Mouse (Mus musculus) brain, embryonic 14.5 days (tissue): ENCODE results near the gene Erich4.

Experiments used
- CTCF ChIP-seq: fragments of 200-500 bp; IDR thresholded peaks from 2 replicates; pipeline ENCODE4 v1.5.1; 2012; ENCODE audit warnings: inconsistent platforms, mild to moderate bottlenecking, moderate library complexity, borderline replicate concordance; ENCODE audit not compliant: insufficient read depth, insufficient read length; ENCODE audit errors: extremely low read depth
- POLR2A ChIP-seq: fragments of 200-500 bp; IDR thresholded peaks from 2 replicates; pipeline ENCODE4 v1.6.1; 2012; ENCODE audit warnings: mild to moderate bottlenecking, inconsistent platforms, borderline replicate concordance; ENCODE audit not compliant: poor library complexity, insufficient read depth, insufficient read length, severe bottlenecking; ENCODE audit errors: extremely low read depth

GRCm38 (mm10) chr7:25620751-25621150, 5.1 kb upstream of the Erich4 start:
- TF ChIP-seq CTCF (no peak), POLR2A (no peak)
